Mouse (Mus musculus) CD4-positive, CD25-positive, alpha-beta regulatory T cell, adult 2 months (primary cell): Measurements from ENCODE around the gene Xkr8.
"Not testable (repeated sequence)": the region's sequence is repeated elsewhere in the genome, so short reads cannot be mapped to it uniquely, and the experiment has no call there.

Source experiments
- DNase-seq: peaks from one replicate; pipeline ENCODE4 v3.0.0-alpha.2; 2012; ENCODE audit warnings: low read depth, low spot score

Xkr8 gene

GRCm38 (mm10) chr4:132737154-132737553 lies 4.8 kb upstream of the Xkr8 start:
- DNase-seq, result not testable (repeated sequence)

- peak; percentile 15 for DNase-seq
Measured at GRCm38 (mm10) chr4:132735894-132736293, 3.5 kb upstream of the Xkr8 start.

- no peak for DNase-seq
Measured at GRCm38 (mm10) chr4:132735389-132735788, 3.0 kb upstream of the Xkr8 start.

GRCm38 (mm10) chr4:132734766-132735165 lies 2.4 kb upstream of the Xkr8 start:
- DNase-seq, result no peak

GRCm38 (mm10) chr4:132733071-132733770 lies 875 bp upstream of the Xkr8 start:
- peak; percentile 11 for DNase-seq

GRCm38 (mm10) chr4:132731616-132732015 lies 730 bp downstream of the Xkr8 start:
- peak; percentile 10 for DNase-seq

GRCm38 (mm10) chr4:132728233-132728632 lies 4.1 kb downstream of the Xkr8 start:
- no peak for DNase-seq

- DNase-seq, result no peak
Measured at GRCm38 (mm10) chr4:132718251-132718650, 14.1 kb downstream of the Xkr8 start.

- DNase-seq, result no peak
Measured at GRCm38 (mm10) chr4:132713181-132713580, 19.2 kb downstream of the Xkr8 start.

GRCm38 (mm10) chr4:132706885-132707284 lies 25.5 kb downstream of the Xkr8 start:
- DNase-seq, result no peak

- DNase-seq, result no peak
Measured at GRCm38 (mm10) chr4:132702076-132702475, 30.3 kb downstream of the Xkr8 start.

GRCm38 (mm10) chr4:132693366-132693765 lies 39.0 kb downstream of the Xkr8 start:
- no peak for DNase-seq

- no peak for DNase-seq
Measured at GRCm38 (mm10) chr4:132689634-132690033, 42.7 kb downstream of the Xkr8 start.

GRCm38 (mm10) chr4:132676771-132677539 lies 55.4 kb downstream of the Xkr8 start:
- peak; percentile 85 for DNase-seq
